8 mouse cellular contexts compared by ENCODE assay signal in the genomic region with DNA sequence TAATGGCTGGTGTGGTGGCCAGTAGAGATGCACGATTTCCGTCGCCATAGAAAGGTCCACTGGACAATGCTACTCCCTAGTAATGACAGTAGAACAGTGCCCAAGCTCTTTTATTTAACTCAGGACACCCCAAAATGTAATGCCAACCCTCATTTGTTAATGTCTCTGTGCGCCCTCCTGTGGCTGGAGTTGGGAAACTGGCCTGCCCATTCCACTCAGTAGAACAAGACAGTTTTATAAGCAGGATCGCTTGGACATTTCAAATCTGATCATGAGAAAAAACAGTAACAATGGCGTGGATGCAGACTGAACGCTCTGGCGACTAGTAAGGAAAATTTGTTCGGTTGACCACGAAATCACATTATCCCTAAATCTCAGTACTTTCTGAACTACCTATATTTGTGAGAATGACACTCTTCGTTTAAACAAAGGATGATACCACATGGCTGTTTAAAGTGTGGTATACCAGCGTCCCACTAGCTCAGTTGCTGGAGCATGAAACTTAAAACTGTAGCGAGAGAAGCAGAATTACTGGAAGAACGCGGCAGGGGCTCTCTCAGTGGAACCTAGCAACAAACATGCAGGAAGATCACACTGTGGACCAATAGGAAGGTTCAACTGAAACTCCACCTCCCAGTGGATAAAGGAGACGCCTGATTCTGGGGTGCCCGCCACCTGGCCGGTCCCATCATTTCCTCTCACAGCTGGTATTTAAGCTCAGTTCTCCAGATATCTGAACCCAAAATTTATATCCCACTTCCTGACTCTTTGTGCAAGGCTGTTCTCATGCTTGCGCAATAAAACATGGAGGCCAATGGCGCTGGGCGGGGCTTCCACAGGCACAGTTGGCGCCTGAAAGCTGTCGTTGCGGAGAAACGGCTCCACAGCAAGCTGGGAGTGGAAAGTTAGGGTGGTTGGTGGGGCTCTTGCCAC. TPM values are rescaled to one million over a fixed set of nuclear protein-coding genes. Genes with fewer than 3 reads are reported as not detected.
DNase-seq lines count a peak whose midpoint lies in the region; ATAC-seq lines count a peak whose summit lies in the region.

No protein-coding gene starts in this region.

- peak overlapping the region; percentile 35 for H3K4me3 ChIP-seq in hindbrain, embryonic 16.5 days (ENCODE audit: low read length)

- H3K27ac ChIP-seq in hindbrain, embryonic 16.5 days (ENCODE audit: low read depth, low read length) = peak overlapping the region; percentile 78

- WGBS in hindbrain, embryonic 16.5 days = 18% methylated on average over 25 of the region's 25 CpGs

- peak; percentile 93 for ATAC-seq in hindbrain, embryonic 16.5 days

- no peaks in the 10 kb centered on the region for H3K27me3 ChIP-seq in hindbrain, embryonic 16.5 days (replicated peaks; ENCODE audit: control insufficient read depth, insufficient read depth, low read length)

- peak overlapping the region; percentile 63 for H3K4me2 ChIP-seq in hindbrain, embryonic 16.5 days (ENCODE audit: low read length)

- no peaks in the 10 kb centered on the region for H3K4me1 ChIP-seq in hindbrain, embryonic 16.5 days (ENCODE audit: control insufficient read depth, insufficient read depth, low read depth, low read length)

- H3K36me3 ChIP-seq in hindbrain, embryonic 16.5 days (ENCODE audit: control insufficient read depth, insufficient read depth, low read length) = no peaks in the 10 kb centered on the region

- H3K9ac ChIP-seq in hindbrain, embryonic 16.5 days (ENCODE audit: low read depth, low read length) = peak overlapping the region; percentile 50; the same call in 1 of the 2 replicates

- peak; percentile 53 for DNase-seq in T-cell, adult 2 months (ENCODE audit: low spot score)
- DNase-seq in cerebellum, postnatal 36 days = peak; percentile 73 to 76
- peak; percentile 45 for DNase-seq in gastrocnemius, adult 18-20 months (ENCODE audit: low spot score)
- DNase-seq in left cerebral cortex, adult 11 months (ENCODE audit: low spot score) = peak; percentile 47
- DNase-seq in lung, postnatal 25 days (ENCODE audit: low spot score) = peak; percentile 48
- peak; percentile 61 for DNase-seq in ovary, postnatal 36 days (ENCODE audit: low spot score)
- peak; percentile 68 for DNase-seq in thymus, postnatal 25 days

- no peaks in the 10 kb centered on the region for H3K9me3 ChIP-seq in hindbrain, embryonic 16.5 days (ENCODE audit: control insufficient read depth, low read length)

RNA-seq across cellular contexts. Expression of gene Rbbp7, which starts 24.9 kb away (rescaled TPM):
- 10 to 100 TPM; 84.3 to 85.5 TPM for total RNA-seq in gastrocnemius, adult 18-20 months (2021)
- 247 and 258 TPM in 2 replicates for polyA plus RNA-seq in hindbrain, embryonic 16.5 days (2015; fragmentation: Nextera tagmentation; extraction: Ambion mirVana)

Comparison
In these comparisons a context has a peak if more than half of its experiments do, and no peak if none do; other contexts are left out.
1. Peak in every context shown above with its lines: DNase-seq, ATAC-seq, H3K4me3 ChIP-seq and H3K27ac ChIP-seq.